Mouse (Mus musculus) megakaryocyte progenitor cell, adult 5-6 weeks (primary cell): ENCODE data around the gene Ssh3. TPM values are rescaled to one million over a fixed set of nuclear protein-coding genes. Genes with fewer than 3 reads are reported as not detected.
"Not testable (repeated sequence)": the region's sequence is repeated elsewhere in the genome, so short reads cannot be mapped to it uniquely, and the experiment has no call there.

ENCODE experiments used
- ATAC-seq: replicated peaks from 2 replicates; pipeline ENCODE4 v1.8.0; 2016; ENCODE audit warnings: mild to moderate bottlenecking, moderate TSS enrichment, inconsistent platforms; ENCODE audit not compliant: poor library complexity
- total RNA-seq, 2 experiments: library from RNA; stranded (forward) in 1 of 2; stranded (reverse) in 1 of 2; fragments of 157-497, 149-512 nt in 1 of 2; fragments of 200-1000 nt in 1 of 2; gene quantifications; 2 replicates each; pipeline versions ENCODE4 v1.2.3 to v1.2.4; 2015 to 2017

Gene Ssh3
- total RNA-seq, 2 experiments from 2014 or later = 7.5 to 8.1 TPM

DNA sequence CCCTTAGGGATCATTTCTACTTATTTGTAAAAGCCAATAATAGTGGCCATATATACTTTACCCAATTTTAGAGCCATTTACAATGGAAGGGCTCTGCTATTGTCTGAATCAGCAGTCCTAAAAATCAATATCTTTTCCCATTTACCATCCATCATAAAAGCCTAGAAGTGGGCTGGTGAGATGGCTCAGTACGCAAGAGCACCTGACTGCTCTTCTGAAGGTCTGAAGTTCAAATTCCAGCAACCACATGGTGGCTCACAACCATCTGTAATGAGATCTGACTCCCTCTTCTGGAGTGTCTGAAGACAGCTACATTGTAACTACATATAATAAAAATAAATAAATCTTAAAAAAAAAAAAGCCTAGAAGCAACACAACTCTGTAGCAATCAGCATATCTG, 20.3 kb downstream of the Ssh3 start:
- ATAC-seq = not testable (repeated sequence)

GRCm38 (mm10) chr19:4247010-4247409, 22.0 kb downstream of the Ssh3 start:
- peak; percentile 44; the same call in 1 of the 2 replicates for ATAC-seq

GRCm38 (mm10) chr19:4244775-4245174, 24.2 kb downstream of the Ssh3 start:
- ATAC-seq = no peak

DNA sequence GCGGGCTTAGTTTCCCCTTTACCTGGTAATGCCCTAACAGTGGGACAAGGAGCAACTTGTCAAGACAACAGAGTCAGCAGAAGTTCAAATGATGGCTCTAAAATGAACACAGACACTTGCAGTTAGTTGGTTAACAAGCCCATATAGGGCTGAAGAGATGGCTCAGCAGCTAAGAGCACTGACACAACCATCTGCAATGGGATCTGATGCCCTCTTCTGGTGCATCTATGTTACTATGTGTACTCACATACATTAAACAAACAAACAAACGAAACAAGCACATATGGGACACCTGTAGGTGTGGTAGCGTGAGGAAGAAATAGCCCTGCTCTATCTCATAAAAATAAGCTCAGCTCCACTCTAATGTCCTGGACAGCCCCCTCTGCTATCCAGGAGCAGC, 26.6 kb downstream of the Ssh3 start:
- ATAC-seq = 0 out of 2 replicates have a peak, but pooled peaks have one; percentile 31

DNA sequence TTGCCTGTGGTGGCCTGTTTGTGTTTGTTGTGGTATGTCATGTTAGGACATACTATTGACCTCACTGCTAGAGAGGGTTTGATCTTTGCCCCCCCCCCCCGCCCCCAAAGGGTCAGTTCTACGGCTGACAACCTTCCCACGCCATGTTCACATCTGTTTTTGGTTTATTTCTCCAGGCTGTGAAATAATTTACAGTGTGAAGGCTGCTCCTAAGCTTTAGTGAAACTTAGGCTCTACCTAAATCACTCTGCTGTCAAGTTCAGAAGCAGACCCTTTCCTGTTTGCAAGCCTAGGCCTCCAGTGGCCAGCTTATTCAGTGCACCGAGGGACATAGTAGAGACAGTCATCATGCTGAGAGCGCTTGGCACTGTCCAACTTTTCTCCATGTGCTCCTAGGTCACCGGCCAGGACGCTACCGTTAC, 28.7 kb downstream of the Ssh3 start:
- ATAC-seq = no peak

GRCm38 (mm10) chr19:4234548-4234947, 34.4 kb downstream of the Ssh3 start:
- no peak for ATAC-seq

DNA sequence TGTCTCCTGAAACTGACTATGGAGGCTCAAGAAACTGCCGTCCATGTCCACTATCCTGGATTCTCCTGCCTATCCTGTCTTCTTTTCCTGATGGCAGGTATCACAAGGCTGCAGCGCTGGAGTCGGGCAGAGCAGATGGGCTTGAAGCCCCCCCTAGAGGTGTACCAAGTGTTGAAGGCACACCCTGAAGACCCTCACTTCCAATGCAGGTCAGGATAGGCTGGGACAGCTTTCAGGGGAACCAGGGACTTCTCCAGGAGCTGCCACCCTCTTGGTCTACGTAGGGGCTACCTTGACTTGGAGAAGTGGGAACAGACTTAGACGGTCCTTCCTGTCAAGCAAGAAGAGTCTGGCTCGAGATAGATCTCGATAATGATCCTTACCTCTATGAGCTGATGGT, 36.3 kb downstream of the Ssh3 start:
- ATAC-seq = no peak

DNA sequence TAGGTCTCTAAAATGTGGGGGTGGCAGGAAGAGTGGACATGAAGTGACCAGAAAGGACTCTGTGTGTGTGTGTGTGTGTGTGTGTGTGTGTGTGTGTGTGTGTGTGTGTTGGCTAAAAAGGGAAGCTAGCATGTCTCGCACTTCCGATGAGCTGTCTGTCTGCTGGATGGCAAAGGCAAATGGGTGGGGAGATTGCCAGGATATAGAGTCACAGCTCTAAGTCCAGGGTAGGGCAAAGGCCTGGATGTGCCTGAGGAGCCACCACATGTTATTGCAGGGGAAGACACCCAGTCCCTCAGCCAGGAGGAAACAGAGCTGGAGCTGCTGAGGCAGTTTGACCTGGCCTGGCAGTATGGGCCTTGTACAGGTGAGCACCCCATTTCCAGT, 36.8 kb downstream of the Ssh3 start:
- peak; percentile 21 for ATAC-seq

GRCm38 (mm10) chr19:4231253-4232185, 37.5 kb downstream of the Ssh3 start, which contains the start of gene Pold4:
Pold4 (plus strand) TSS chr19:4231899.
- peak; percentile 82 for ATAC-seq

DNA sequence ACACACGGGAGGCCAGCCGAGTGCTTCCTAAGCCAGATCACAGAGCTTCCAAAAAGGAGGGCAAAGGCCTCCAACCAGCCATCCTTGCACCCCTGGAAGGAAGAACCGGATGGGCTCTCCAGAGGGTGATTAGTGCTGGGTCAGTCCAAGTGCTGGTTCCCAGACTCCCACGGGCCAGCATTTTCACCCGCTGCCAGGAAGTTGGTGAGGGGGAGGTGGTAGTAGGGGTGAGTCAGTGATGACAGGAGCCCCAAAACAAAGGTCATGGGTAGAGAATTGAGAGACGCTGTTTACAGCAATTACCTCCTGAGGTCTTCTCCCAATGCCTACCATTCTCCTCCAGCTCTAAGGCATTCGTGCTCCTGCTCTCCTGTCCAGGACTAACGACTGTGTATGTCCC, 38.6 kb downstream of the Ssh3 start:
- no peak for ATAC-seq

DNA sequence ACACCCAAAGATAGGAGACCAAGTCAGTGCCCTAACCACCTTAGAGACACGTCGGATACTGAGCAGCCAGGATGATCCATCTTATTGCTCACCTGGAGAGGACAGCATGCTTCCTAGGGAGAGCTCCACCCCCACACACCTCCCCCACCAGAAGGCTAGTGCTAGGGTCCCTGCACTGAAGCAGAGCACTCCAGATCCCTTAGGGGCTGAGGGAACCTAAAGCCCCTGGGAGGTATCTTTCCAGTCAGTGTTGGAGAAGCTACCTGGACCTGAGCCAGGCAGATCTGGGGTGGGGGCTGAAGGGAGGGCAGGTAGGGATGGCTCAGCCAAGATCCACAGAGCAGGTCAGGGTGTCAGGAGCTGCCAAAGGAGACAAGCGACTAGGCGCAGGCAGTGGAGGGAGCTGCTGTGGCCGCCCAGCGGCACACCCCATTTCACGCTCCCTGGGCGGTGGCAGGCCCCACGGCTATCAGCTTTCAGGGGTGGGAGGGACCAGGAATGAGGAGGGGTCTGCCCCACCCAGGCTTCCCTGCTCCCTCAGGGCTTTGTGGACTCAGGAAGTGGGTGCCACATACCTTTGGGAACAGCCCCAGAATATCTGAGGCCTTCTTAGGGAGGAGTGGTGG, 39.4 kb downstream of the Ssh3 start:
- no peak for ATAC-seq

DNA sequence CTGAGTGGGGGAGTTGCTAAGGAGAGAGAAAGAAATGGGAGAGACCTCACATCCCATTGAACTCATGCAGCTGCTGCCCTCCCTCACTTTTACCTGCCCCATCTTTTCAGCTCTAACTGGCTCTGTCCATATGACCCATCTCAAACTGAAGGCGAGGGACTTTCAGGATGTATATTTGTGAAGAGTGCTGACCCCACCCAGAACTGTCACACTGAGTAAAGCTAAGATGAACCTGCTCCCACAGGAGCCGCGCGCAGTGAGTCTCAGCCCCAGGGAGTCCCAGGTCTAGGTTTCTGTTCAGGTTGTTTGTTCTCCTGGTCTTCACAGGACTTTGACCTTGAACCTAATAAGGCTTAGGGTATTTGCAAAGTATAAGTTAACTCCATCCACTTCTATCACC, 40.1 kb downstream of the Ssh3 start:
- ATAC-seq = no peak

DNA sequence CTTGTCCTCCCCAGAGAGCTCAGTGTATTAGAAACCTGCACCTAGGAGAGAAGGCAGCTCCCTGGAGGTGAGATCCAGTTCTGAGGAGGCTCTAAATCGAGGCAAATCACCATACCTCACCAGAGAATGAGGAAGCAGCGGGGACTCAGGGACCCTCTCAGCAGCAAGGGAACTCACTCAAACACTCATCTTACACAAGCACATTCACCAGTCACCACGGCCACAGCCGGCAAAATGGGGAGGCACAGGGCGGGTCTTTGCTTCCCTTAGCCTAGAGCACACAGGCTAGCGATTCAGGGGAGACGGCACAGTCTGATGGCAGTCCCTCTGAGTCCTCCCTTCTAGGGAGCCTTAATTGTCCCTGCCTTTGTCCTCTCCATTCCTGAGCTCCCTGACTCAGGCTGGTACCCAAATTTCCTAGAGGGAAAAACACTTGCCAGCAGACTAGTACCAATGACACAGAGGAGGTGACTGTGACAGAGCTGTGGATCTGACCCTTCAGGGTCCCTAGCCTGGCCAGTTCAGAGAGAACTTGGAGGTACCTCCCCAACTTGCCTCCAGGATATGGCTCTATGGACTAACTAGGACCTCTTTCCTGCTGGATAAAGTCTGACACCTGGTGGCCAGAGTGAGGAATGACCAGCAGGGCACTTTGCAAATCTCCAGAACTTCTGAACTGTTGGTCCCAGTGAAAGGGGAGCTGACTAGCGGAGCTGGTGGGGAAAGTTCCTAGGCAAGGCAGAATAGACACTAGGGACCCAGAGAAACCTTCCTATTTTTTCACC, 40.9 kb downstream of the Ssh3 start:
- ATAC-seq = peak; percentile 54

DNA sequence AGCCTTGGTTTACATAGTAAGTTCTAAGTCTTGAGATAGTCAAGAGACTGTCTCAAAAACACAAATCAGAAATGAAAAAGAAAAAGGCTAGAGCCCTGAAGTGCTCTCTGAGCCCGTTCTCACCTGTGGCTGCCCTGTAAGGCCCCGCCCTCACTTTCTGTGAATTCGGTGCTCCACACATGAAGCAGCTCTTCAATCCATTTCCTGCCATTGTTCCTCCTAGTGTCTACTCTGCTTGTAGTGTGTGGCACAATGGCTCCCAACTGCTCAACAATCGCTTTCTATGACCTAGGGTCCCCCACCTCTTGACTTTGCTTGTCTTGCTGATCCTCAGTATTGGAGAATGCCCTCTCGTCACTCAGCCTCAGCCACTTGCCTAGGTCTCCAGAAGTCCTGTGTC, 41.5 kb downstream of the Ssh3 start:
- no peak for ATAC-seq

DNA sequence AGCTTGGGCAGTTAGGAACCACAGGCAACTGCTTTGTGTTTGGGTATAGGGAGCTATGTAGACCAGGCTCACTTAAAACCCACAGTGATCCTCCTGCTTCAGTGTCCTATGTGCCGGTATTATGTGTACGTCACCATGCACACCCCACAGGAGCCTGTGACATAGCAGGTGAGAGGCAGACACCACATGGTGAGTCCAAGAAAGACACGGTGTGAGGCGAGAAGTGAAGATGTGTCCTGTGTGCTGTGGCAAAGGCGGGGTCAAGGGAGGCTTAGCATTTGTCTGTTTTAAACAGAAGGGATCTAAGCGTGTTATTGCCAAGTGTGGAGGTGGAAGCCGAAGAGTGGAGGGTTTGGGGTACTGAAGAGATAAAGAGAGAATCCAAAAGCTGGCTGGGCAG, 42.2 kb downstream of the Ssh3 start:
- ATAC-seq = no peak

- peak; percentile 40; the same call in 1 of the 2 replicates for ATAC-seq
These were observed 46.8 kb downstream of the Ssh3 start for GRCm38 (mm10) chr19:4222165-4222564.

DNA sequence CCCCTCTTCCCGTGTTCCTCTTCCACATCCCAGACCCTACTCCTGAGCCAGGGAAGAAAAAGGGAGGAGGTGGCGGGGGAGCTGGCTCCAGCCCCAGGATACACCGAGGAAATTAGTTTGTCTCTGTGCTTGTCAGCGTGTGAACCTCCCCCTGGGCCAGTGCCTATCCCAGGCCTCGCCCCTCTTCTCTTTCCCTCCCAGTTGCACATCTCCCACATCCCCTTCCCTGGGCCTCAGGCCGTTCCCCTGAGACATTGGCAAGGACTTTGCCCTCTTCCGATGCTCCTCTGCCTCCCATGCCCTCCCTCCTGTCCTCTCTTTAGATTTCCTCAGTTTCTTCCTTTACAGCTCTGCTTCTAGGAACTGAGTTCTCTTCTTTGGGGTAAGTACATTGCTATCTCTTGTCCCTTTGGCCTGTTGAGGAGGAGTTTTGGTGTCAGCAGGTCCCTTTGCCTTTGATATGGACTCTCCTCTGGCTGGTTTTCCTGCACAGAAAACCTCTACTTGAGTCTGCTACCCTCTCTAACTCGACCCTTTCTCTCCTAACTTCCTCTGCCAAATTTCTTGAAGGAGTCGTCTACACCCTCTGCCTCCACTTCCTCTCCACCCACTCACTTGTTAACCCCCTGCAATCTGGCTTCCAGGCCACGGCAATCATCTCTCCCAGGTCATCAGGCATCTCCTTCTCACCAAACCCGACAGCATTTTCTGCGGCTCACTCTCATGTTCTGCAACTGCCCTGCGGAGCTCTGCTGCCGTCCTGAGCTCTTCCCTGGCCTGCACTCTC, 47.8 kb downstream of the Ssh3 start:
- 0 out of 2 replicates have a peak, but pooled peaks have one; percentile 9 for ATAC-seq

DNA sequence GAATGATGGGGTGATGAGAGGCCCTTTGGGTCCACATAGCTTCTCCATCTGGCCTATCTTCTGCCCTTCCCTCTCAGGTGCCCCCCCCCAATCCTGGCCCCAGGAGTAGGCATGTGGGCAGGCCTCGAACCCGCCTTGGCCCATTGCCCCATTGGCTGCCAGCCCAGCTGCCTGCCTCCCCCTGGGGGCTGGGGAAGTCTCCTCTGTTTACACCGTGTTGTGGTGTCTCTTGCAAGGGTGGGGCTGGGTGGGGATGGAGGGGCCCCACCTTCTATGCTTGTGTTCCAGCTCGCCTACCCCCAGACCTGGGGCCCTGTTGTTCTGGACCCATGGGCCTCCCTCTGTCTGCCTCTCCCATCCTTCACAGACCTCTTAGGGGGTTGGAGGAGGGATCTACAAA, 48.6 kb downstream of the Ssh3 start:
- no peak for ATAC-seq

GRCm38 (mm10) chr19:4219943-4220342, 49.0 kb downstream of the Ssh3 start:
- no peak for ATAC-seq

- no peak for ATAC-seq
These were observed 50.2 kb downstream of the Ssh3 start for GRCm38 (mm10) chr19:4218784-4219183.
